Mouse (Mus musculus): ENCODE data around the gene Cog7. TPM values are rescaled to one million over a fixed set of nuclear protein-coding genes. Genes with fewer than 3 reads are reported as not detected.
A peak's percentile ranks its signal among the peaks of the same experiment; 100 is the strongest.

The Cog7 gene
- polyA plus RNA-seq, 1 experiment from 2014 or later = 22.5 TPM

GRCm38 (mm10) chr7:121906879-121907278, 74.6 kb downstream of the Cog7 start:
- no peak for ATAC-seq (ENCODE audit: insufficient number of reproducible peaks, insufficient read depth, low FRiP score, low read depth)
- 0 out of 2 replicates have a peak, but pooled peaks cover 4% of the 10 kb centered on the region for H3K4me1 ChIP-seq (ENCODE audit: control insufficient read depth, insufficient read depth, low read length)
- no peaks in the 10 kb centered on the region for H3K27me3 ChIP-seq (ENCODE audit: control insufficient read depth, insufficient read depth, low read length)
- H3K27ac ChIP-seq (ENCODE audit: low read length) = no peak overlapping the region
- H3K9ac ChIP-seq (replicated peaks; ENCODE audit: low read depth, low read length) = no peak overlapping the region
- 67% methylated on average over 4 of the region's 4 CpGs for WGBS
- H3K4me3 ChIP-seq (ENCODE audit: low read depth, low read length) = no peak overlapping the region
- H3K4me2 ChIP-seq (replicated peaks; ENCODE audit: low read depth, low read length) = no peak overlapping the region
- no peaks in the 10 kb centered on the region for H3K9me3 ChIP-seq (ENCODE audit: control insufficient read depth, low read depth, low read length)
- no peaks in the 10 kb centered on the region for H3K36me3 ChIP-seq (ENCODE audit: control insufficient read depth, insufficient read depth, low read length)

GRCm38 (mm10) chr7:121902757-121903411, 78.6 kb downstream of the Cog7 start:
- peak; percentile 81 for ATAC-seq (ENCODE audit: insufficient number of reproducible peaks, insufficient read depth, low FRiP score, low read depth)
- H3K9ac ChIP-seq (replicated peaks; ENCODE audit: low read depth, low read length) = no peak overlapping the region
- WGBS = 33% methylated on average over 8 of the region's 8 CpGs
- H3K36me3 ChIP-seq (ENCODE audit: control insufficient read depth, insufficient read depth, low read length) = no peaks in the 10 kb centered on the region
- H3K4me1 ChIP-seq (ENCODE audit: control insufficient read depth, insufficient read depth, low read length) = 0 out of 2 replicates have a peak, but pooled peaks cover 4% of the 10 kb centered on the region
- no peak overlapping the region for H3K4me3 ChIP-seq (ENCODE audit: low read depth, low read length)
- H3K27ac ChIP-seq (ENCODE audit: low read length) = no peak overlapping the region; the same call in 1 of the 2 replicates
- no peaks in the 10 kb centered on the region for H3K9me3 ChIP-seq (ENCODE audit: control insufficient read depth, low read depth, low read length)
- H3K27me3 ChIP-seq (ENCODE audit: control insufficient read depth, insufficient read depth, low read length) = no peaks in the 10 kb centered on the region
- H3K4me2 ChIP-seq (replicated peaks; ENCODE audit: low read depth, low read length) = no peak overlapping the region

GRCm38 (mm10) chr7:121899940-121900339, 81.6 kb downstream of the Cog7 start:
- ATAC-seq (ENCODE audit: insufficient number of reproducible peaks, insufficient read depth, low FRiP score, low read depth) = no peak
- Histone ChIP-seq H3K9ac (replicated peaks; ENCODE audit: low read depth, low read length) (no peak overlapping the region), H3K27ac (ENCODE audit: low read length) (no peak overlapping the region), H3K9me3 (ENCODE audit: control insufficient read depth, low read depth, low read length) (no peaks in the 10 kb centered on the region), H3K4me2 (replicated peaks; ENCODE audit: low read depth, low read length) (no peak overlapping the region), H3K36me3 (ENCODE audit: control insufficient read depth, insufficient read depth, low read length) (no peaks in the 10 kb centered on the region), H3K4me3 (ENCODE audit: low read depth, low read length) (no peak overlapping the region), H3K27me3 (ENCODE audit: control insufficient read depth, insufficient read depth, low read length) (no peaks in the 10 kb centered on the region), H3K4me1 (ENCODE audit: control insufficient read depth, insufficient read depth, low read length) (no peaks in the 10 kb centered on the region)
- WGBS = 13% methylated on average over 7 of the region's 7 CpGs

- H3K9ac ChIP-seq (replicated peaks; ENCODE audit: low read depth, low read length) = no peak overlapping the region
- no peaks in the 10 kb centered on the region for H3K36me3 ChIP-seq (ENCODE audit: control insufficient read depth, insufficient read depth, low read length)
- 10% methylated on average over 14 of the region's 14 CpGs for WGBS
- H3K4me3 ChIP-seq (ENCODE audit: low read depth, low read length) = no peak overlapping the region
- H3K27me3 ChIP-seq (ENCODE audit: control insufficient read depth, insufficient read depth, low read length) = no peaks in the 10 kb centered on the region
- no peak overlapping the region for H3K27ac ChIP-seq (ENCODE audit: low read length)
- no peaks in the 10 kb centered on the region for H3K9me3 ChIP-seq (ENCODE audit: control insufficient read depth, low read depth, low read length)
- ATAC-seq (ENCODE audit: insufficient number of reproducible peaks, insufficient read depth, low FRiP score, low read depth) = no peak
- H3K4me2 ChIP-seq (replicated peaks; ENCODE audit: low read depth, low read length) = no peak overlapping the region
- no peaks in the 10 kb centered on the region for H3K4me1 ChIP-seq (ENCODE audit: control insufficient read depth, insufficient read depth, low read length)
Observed at GRCm38 (mm10) chr7:121899311-121899710, 82.2 kb downstream of the Cog7 start.

GRCm38 (mm10) chr7:121896689-121897088, 84.8 kb downstream of the Cog7 start:
- Histone ChIP-seq H3K27me3 (ENCODE audit: control insufficient read depth, insufficient read depth, low read length) (no peaks in the 10 kb centered on the region), H3K27ac (ENCODE audit: low read length) (no peak overlapping the region), H3K4me3 (ENCODE audit: low read depth, low read length) (no peak overlapping the region), H3K36me3 (ENCODE audit: control insufficient read depth, insufficient read depth, low read length) (no peaks in the 10 kb centered on the region), H3K9me3 (ENCODE audit: control insufficient read depth, low read depth, low read length) (no peaks in the 10 kb centered on the region), H3K4me1 (ENCODE audit: control insufficient read depth, insufficient read depth, low read length) (no peaks in the 10 kb centered on the region), H3K4me2 (replicated peaks; ENCODE audit: low read depth, low read length) (no peak overlapping the region), H3K9ac (replicated peaks; ENCODE audit: low read depth, low read length) (no peak overlapping the region)
- 45% methylated on average over 6 of the region's 6 CpGs for WGBS
- no peak for ATAC-seq (ENCODE audit: insufficient number of reproducible peaks, insufficient read depth, low FRiP score, low read depth)

GRCm38 (mm10) chr7:121890636-121891360, 90.7 kb downstream of the Cog7 start:
- Histone ChIP-seq H3K27ac (ENCODE audit: low read length) (no peak overlapping the region), H3K4me1 (ENCODE audit: control insufficient read depth, insufficient read depth, low read length) (no peaks in the 10 kb centered on the region), H3K4me3 (ENCODE audit: low read depth, low read length) (no peak overlapping the region), H3K27me3 (ENCODE audit: control insufficient read depth, insufficient read depth, low read length) (no peaks in the 10 kb centered on the region), H3K9ac (replicated peaks; ENCODE audit: low read depth, low read length) (no peak overlapping the region), H3K4me2 (replicated peaks; ENCODE audit: low read depth, low read length) (no peak overlapping the region), H3K36me3 (ENCODE audit: control insufficient read depth, insufficient read depth, low read length) (no peaks in the 10 kb centered on the region), H3K9me3 (ENCODE audit: control insufficient read depth, low read depth, low read length) (no peaks in the 10 kb centered on the region)
- 88% methylated on average over 13 of the region's 13 CpGs for WGBS
- no peak for ATAC-seq (ENCODE audit: insufficient number of reproducible peaks, insufficient read depth, low FRiP score, low read depth)

- H3K4me1 ChIP-seq (ENCODE audit: control insufficient read depth, insufficient read depth, low read length) = no peaks in the 10 kb centered on the region
- 85% methylated on average over 4 of the region's 4 CpGs for WGBS
- H3K27me3 ChIP-seq (ENCODE audit: control insufficient read depth, insufficient read depth, low read length) = no peaks in the 10 kb centered on the region
- ATAC-seq (ENCODE audit: insufficient number of reproducible peaks, insufficient read depth, low FRiP score, low read depth) = no peak
- H3K36me3 ChIP-seq (ENCODE audit: control insufficient read depth, insufficient read depth, low read length) = no peaks in the 10 kb centered on the region
- H3K9me3 ChIP-seq (ENCODE audit: control insufficient read depth, low read depth, low read length) = no peaks in the 10 kb centered on the region
- no peak overlapping the region for H3K27ac ChIP-seq (ENCODE audit: low read length)
- H3K4me3 ChIP-seq (ENCODE audit: low read depth, low read length) = no peak overlapping the region
- H3K9ac ChIP-seq (replicated peaks; ENCODE audit: low read depth, low read length) = no peak overlapping the region
- no peak overlapping the region for H3K4me2 ChIP-seq (replicated peaks; ENCODE audit: low read depth, low read length)
Observed at GRCm38 (mm10) chr7:121880246-121880645, 101.3 kb downstream of the Cog7 start.

GRCm38 (mm10) chr7:121874784-121875183, 106.7 kb downstream of the Cog7 start:
- no peaks in the 10 kb centered on the region for H3K9me3 ChIP-seq (ENCODE audit: control insufficient read depth, low read depth, low read length)
- WGBS = 83% methylated on average over 7 of the region's 7 CpGs

More at GRCm38 (mm10) chr7:121874784-121875183, 106.7 kb downstream of the Cog7 start:
- Histone ChIP-seq H3K36me3 (ENCODE audit: control insufficient read depth, insufficient read depth, low read length) (no peaks in the 10 kb centered on the region), H3K27ac (ENCODE audit: low read length) (no peak overlapping the region), H3K4me3 (ENCODE audit: low read depth, low read length) (no peak overlapping the region), H3K4me1 (ENCODE audit: control insufficient read depth, insufficient read depth, low read length) (no peaks in the 10 kb centered on the region), H3K4me2 (replicated peaks; ENCODE audit: low read depth, low read length) (no peak overlapping the region), H3K9ac (replicated peaks; ENCODE audit: low read depth, low read length) (no peak overlapping the region), H3K27me3 (ENCODE audit: control insufficient read depth, insufficient read depth, low read length) (no peaks in the 10 kb centered on the region)
- ATAC-seq (ENCODE audit: insufficient number of reproducible peaks, insufficient read depth, low FRiP score, low read depth) = no peak
